Mouse (Mus musculus): ENCODE measurements around the gene Fbxo28. TPM values are rescaled to one million over a fixed set of nuclear protein-coding genes. Genes with fewer than 3 reads are reported as not detected.

Fbxo28 gene
- polyA plus RNA-seq, 1 experiment from 2014 or later: 11.5 TPM

DNA sequence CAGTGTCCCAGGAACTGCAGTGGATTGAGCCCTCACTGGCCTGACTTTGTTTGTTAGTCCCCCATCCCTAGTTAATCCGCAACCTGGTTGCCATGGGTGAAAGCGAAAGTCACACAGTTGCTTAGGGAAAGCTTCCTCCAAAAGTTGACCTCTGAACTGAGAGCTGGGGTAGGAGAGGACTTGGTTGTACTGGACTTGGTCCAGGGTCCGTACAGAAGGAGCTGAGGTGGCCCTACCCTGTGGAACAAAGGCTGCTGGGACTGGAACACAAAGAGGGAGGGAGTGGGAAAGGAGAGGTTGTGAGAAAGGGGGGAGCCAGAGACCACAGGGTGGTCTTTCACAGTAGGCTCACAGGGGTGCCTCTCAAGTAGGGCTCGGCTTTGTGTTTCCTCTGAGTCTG lies 73.1 kb downstream of the Fbxo28 start:
- H3K27ac ChIP-seq (ENCODE audit: low read length): no peak overlapping the region
- H3K4me3 ChIP-seq (ENCODE audit: low read length): no peak overlapping the region
- no peaks in the 10 kb centered on the region for H3K36me3 ChIP-seq (ENCODE audit: control insufficient read depth, insufficient read depth, low read length)
- no peak overlapping the region for H3K4me2 ChIP-seq (ENCODE audit: low read depth, low read length)
- 52% methylated on average over 4 of the region's 4 CpGs for WGBS
- H3K4me1 ChIP-seq (ENCODE audit: control insufficient read depth, insufficient read depth, low read length): 0 out of 2 replicates have a peak, but pooled peaks cover 6% of the 10 kb centered on the region
- no peaks in the 10 kb centered on the region for H3K27me3 ChIP-seq (replicated peaks; ENCODE audit: control insufficient read depth, insufficient read depth, low read length)
- no peak overlapping the region for H3K9ac ChIP-seq (ENCODE audit: low read depth, low read length)
- peak; percentile 90 for ATAC-seq
- no peaks in the 10 kb centered on the region for H3K9me3 ChIP-seq (ENCODE audit: control insufficient read depth, low read length)

DNA sequence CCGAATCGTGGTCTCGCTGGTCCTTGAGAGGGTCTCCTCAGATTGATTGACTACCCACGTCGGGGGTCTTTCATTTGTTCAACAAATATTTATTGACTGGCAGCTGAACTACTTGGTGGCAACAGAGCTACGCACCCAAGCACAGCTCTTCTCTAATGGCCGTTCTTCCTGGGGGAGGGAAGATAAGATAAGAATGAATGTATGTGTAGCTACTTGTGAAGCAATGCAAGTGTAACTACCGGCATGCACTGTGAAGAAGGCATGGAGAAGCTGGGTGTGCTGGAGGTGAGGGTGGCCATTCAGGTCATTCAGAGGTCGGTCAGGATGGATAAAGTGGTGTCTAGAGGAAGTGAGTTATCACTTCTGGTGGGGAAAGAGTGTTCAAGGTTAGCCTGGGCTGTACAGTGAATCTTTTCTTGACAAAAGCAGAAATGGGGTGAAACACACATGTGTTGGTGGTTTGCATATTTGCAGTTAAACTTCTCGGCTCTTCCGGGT lies 75.4 kb downstream of the Fbxo28 start:
- Histone ChIP-seq H3K9me3 (ENCODE audit: control insufficient read depth, low read length) (no peaks in the 10 kb centered on the region), H3K4me3 (ENCODE audit: low read length) (no peak overlapping the region), H3K4me1 (ENCODE audit: control insufficient read depth, insufficient read depth, low read length) (0 out of 2 replicates have a peak, but pooled peaks cover 6% of the 10 kb centered on the region), H3K27ac (ENCODE audit: low read length) (no peak overlapping the region), H3K36me3 (ENCODE audit: control insufficient read depth, insufficient read depth, low read length) (no peaks in the 10 kb centered on the region), H3K4me2 (ENCODE audit: low read depth, low read length) (no peak overlapping the region), H3K9ac (ENCODE audit: low read depth, low read length) (no peak overlapping the region), H3K27me3 (replicated peaks; ENCODE audit: control insufficient read depth, insufficient read depth, low read length) (no peaks in the 10 kb centered on the region)
- 0 out of 2 replicates have a peak, but pooled peaks have one; percentile 42 for ATAC-seq
- WGBS: 81% methylated on average over 11 of the region's 11 CpGs

Other genes with a start within 250 kb of the Fbxo28 start
- gene Srp9, start 216.9 kb downstream of the Fbxo28 start, polyA plus RNA-seq (2015; fragmentation: Nextera tagmentation; extraction: Ambion mirVana): 135 and 142 TPM in 2 replicates
- not detected in 2 replicates for gene Vmn1r1, start 177.1 kb downstream of the Fbxo28 start, polyA plus RNA-seq (2015; fragmentation: Nextera tagmentation; extraction: Ambion mirVana)
- 126 and 129 TPM in 2 replicates for gene Degs1, start 58.8 kb downstream of the Fbxo28 start, polyA plus RNA-seq (2015; fragmentation: Nextera tagmentation; extraction: Ambion mirVana)
- gene Trp53bp2, start 67.5 kb upstream of the Fbxo28 start, polyA plus RNA-seq (2015; fragmentation: Nextera tagmentation; extraction: Ambion mirVana): 16.3 and 18.4 TPM in 2 replicates
- 74.8 and 77.0 TPM in 2 replicates for gene Capn2, start 176.0 kb upstream of the Fbxo28 start, polyA plus RNA-seq (2015; fragmentation: Nextera tagmentation; extraction: Ambion mirVana)
- 3.6 and 4.2 TPM in 2 replicates for gene Capn8, start 223.4 kb upstream of the Fbxo28 start, polyA plus RNA-seq (2015; fragmentation: Nextera tagmentation; extraction: Ambion mirVana)